Mouse (Mus musculus): ENCODE measurements around the gene Card19.

DNA sequence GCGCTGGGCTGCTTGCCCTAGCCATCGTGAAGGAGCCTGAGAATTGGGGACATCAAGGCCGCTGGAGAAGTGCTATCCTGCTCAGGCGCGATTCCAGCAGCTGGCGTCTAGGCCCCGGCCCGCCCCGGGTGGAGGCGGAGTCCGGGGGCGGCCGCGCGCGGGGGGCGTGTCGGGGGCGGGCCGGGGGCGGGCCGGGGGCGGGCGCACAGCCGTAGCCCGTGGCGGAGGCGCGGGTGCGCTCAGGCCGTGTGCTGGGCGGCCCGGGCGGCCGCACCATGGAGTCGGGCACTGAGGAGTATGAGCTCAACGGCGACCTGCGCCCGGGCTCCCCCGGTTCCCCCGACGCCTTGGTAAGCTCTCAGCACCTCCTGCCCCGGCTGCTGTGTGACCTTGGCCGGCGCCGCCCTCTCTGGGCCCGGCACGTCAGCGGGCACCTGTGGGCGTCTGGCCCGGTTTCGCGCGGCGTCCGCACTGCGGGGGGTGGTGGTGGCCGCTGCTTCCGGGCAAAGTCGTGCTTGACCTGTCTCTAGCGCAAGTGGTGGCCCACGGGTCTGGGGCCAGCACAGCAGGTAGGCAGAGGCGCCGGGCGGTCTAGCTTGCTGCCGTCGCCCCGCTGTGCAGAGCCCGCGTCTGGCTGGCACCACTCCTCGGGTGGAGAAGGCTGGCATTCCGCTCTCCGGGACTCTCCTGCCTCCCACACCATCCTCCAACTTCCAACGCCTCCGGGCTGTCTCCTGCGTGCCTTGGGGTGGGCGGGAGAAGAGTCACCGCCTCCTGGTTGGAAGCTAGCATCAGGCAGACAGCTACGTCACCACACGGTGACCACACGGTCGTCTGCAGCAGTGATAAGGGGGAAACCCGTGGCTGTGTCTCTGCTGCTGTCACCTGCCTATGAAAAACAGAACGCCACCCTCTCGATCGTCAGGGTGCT is 28.3 kb downstream of the Card19 start, which contains the start of gene Ninj1:
- TF ChIP-seq CTCF (conservative IDR thresholded peaks at IDR 0.05; ENCODE audit: insufficient read depth, insufficient read length, low read depth, low read length) = no peak
- TF ChIP-seq POLR2A (IDR thresholded peaks at IDR 0.05; ENCODE audit: low read depth, low read length) = peak; percentile 81

All from kidney, adult 2 months (tissue).